Mouse (Mus musculus): Measurements from ENCODE around the gene Zbed3. TPM values are rescaled to one million over a fixed set of nuclear protein-coding genes. Genes with fewer than 3 reads are reported as not detected.
"Not testable (repeated sequence)": the region's sequence is repeated elsewhere in the genome, so short reads cannot be mapped to it uniquely, and the experiment has no call there.

Zbed3 gene
- polyA plus RNA-seq, 1 experiment from 2014 or later = 31.7 TPM

DNA sequence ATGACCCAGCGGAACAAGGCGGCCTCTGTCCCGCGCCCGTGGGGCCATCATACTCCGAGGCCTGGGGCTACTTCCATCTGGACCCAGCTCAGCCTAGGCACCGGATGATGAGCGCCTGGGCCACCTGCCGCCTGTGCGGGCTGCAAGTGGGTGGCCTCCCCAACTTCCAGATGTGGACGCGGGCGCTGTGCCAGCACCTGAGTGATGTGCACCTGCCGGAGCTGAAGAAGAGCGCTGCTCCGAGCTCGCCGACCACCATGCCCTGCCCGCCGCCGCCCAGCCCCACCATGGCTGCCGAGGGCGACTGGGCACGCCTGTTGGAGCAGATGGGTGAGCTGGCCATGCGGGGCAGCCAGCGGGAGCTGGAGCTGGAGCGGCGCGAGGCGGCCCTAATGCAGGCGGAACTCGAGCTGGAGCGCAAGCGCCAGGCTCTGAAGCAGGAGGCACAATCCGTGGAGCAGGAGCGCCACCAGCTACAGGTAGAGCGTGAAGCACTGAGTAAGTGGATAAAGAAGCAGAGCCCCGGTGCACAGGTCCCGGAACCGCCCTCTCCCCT is 12.8 kb downstream of the Zbed3 start:
- H3K4me3 ChIP-seq (replicated peaks) = peak overlapping the region; percentile 23
- peak overlapping the region; percentile 45 for H3K4me2 ChIP-seq
- no peaks in the 10 kb centered on the region for H3K27me3 ChIP-seq (replicated peaks)
- H3K9ac ChIP-seq (replicated peaks) = no peak overlapping the region
- peaks cover 4% of the 10 kb centered on the region; the same call in 1 of the 2 replicates for H3K4me1 ChIP-seq
- no peak overlapping the region for H3K27ac ChIP-seq (replicated peaks)
- no peaks in the 10 kb centered on the region for H3K9me3 ChIP-seq (replicated peaks)
- ATAC-seq (ENCODE audit: low FRiP score) = peak; percentile 77
- H3K36me3 ChIP-seq = peaks cover 31% of the 10 kb centered on the region
- 63% methylated on average over 40 of the region's 40 CpGs for WGBS

DNA sequence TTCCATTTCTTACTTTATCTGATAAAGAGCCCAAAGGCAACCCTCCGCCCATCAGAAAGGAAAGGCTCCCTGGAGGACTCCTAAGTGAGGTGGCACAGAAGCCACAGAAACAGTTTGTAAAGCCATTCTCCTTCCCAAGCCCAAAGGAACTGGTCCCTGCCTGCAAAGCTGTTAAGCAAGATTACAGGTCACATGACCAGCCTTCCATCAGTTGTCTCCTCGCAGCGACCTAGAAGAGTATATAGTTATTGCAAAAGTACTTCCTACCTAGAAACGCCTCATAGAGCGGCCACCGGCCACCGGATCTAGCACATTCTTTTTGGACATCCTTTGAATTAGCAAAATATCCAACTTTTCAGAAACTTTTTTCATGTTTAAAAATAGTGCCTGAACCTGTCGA is 20.1 kb downstream of the Zbed3 start:
- H3K4me2 ChIP-seq = no peak overlapping the region
- H3K36me3 ChIP-seq = peaks cover 20% of the 10 kb centered on the region
- H3K9ac ChIP-seq (replicated peaks) = no peak overlapping the region
- H3K9me3 ChIP-seq (replicated peaks) = no peaks in the 10 kb centered on the region
- WGBS = 94% methylated on average over 8 of the region's 8 CpGs
- H3K4me1 ChIP-seq = no peaks in the 10 kb centered on the region
- H3K4me3 ChIP-seq (replicated peaks) = no peak overlapping the region
- no peak overlapping the region for H3K27ac ChIP-seq (replicated peaks)
- no peaks in the 10 kb centered on the region for H3K27me3 ChIP-seq (replicated peaks)
- no peak for ATAC-seq (ENCODE audit: low FRiP score)

DNA sequence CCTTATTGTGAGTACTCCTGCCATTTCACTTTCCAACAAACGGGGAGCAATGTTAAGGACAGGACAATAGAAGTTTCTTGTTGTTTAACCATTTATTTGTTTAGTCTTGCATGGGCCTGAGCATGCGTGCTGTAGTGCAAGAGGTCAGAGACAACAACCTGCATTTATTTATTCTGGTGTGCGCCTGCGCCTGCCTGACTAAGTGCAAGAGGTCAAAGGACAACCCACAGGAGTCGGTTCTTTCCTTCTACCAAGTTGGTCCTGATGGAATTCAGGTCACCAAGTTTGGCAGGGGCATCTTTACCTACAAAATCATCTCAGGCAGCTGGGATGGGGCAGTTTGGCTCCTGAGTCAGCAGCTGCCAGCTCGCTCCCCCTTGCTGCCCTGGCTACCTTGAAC is 22.5 kb downstream of the Zbed3 start:
- Histone ChIP-seq H3K4me2 (no peak overlapping the region), H3K9me3 (replicated peaks) (no peaks in the 10 kb centered on the region), H3K9ac (replicated peaks) (no peak overlapping the region), H3K4me3 (replicated peaks) (no peak overlapping the region), H3K36me3 (peaks cover 20% of the 10 kb centered on the region), H3K27me3 (replicated peaks) (no peaks in the 10 kb centered on the region), H3K4me1 (no peaks in the 10 kb centered on the region), H3K27ac (replicated peaks) (no peak overlapping the region)
- 75% methylated on average over 6 of the region's 6 CpGs for WGBS
- no peak for ATAC-seq (ENCODE audit: low FRiP score)

DNA sequence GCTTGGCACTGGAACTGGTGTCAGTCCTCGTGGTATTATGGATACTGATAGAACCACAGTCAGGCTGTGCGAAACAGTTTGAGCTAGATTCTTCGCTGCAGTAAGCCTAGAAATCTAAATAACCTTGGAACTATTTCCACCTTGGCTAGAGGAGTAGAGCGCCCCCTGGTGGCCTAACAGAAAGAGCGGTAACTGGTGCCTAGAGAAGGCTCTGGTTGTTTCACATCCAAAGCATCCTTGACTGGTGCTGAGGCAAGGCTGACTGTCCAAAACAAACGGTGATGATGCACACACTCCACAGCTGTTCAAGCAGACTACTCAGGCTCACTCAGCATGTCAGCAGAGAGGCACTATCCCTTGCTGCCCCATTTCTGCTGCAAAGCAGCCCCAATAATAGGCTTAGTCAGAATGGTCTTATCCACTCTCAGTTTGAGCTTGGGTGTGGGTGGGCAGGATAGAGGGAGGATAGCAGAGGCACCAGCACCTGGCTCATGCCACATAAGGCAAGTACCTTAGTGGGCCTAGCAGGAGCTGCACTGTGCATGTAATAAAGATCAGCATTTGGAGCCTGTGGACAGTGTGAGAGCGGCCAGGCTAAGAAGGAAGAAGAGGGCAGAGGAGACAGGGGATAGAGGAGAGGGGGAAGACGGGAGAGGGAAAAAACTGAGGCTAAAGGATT is 23.7 kb downstream of the Zbed3 start:
- no peaks in the 10 kb centered on the region for H3K27me3 ChIP-seq (replicated peaks)
- H3K4me3 ChIP-seq (replicated peaks) = no peak overlapping the region
- H3K27ac ChIP-seq (replicated peaks) = no peak overlapping the region
- no peaks in the 10 kb centered on the region for H3K4me1 ChIP-seq
- 23% methylated on average over 8 of the region's 8 CpGs for WGBS
- peak; percentile 79 for ATAC-seq (ENCODE audit: low FRiP score)
- H3K36me3 ChIP-seq = peaks cover 32% of the 10 kb centered on the region
- no peaks in the 10 kb centered on the region for H3K9me3 ChIP-seq (replicated peaks)
- H3K9ac ChIP-seq (replicated peaks) = no peak overlapping the region
- H3K4me2 ChIP-seq = no peak overlapping the region

DNA sequence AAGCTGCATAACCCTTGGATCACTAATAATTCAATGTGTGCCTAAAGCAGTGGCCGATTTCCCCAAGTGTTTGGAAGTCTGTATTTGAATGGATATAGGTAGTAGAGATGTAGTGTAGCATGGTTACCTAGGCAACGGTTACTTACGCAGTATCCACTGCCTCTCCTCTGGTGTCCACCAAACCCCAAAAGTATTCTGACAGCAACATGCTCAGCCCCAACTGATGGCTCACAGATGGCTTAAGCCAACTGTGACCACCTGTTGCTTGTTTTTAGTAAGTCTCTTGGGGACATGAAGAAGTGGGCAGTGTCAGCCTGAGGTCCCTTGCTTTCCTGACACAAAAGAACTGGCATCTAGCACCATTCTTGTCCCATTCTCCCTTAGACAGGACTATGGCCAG is 25.1 kb downstream of the Zbed3 start:
- H3K27ac ChIP-seq (replicated peaks) = no peak overlapping the region
- 80% methylated on average over 3 of the region's 3 CpGs for WGBS
- H3K9me3 ChIP-seq (replicated peaks) = no peaks in the 10 kb centered on the region
- H3K4me2 ChIP-seq = no peak overlapping the region
- H3K27me3 ChIP-seq (replicated peaks) = no peaks in the 10 kb centered on the region
- H3K4me1 ChIP-seq = no peaks in the 10 kb centered on the region
- peaks cover 44% of the 10 kb centered on the region for H3K36me3 ChIP-seq
- H3K4me3 ChIP-seq (replicated peaks) = no peak overlapping the region
- no peak overlapping the region for H3K9ac ChIP-seq (replicated peaks)
- no peak for ATAC-seq (ENCODE audit: low FRiP score)

DNA sequence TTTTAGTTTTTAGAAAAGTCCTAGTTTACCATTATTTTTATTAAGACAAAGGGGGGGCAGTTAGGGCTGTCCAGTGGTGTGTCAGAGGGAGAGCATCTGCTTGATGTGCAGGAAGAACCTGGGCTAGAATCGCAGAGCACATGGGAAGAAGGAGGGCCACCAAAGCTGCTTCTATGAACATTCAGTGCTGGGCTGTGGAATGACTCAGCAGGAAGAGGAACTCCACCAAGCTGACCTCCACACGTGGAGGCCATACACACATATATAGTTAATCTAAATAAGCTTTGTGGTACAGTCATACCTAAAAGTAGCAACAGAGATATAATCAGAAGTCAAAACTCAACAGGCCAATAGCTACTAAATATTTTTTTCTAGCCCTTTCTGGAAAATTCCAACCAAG is 34.8 kb downstream of the Zbed3 start:
- Histone ChIP-seq H3K4me2 (no peak overlapping the region), H3K4me3 (replicated peaks) (no peak overlapping the region), H3K27me3 (replicated peaks) (no peaks in the 10 kb centered on the region), H3K9ac (replicated peaks) (no peak overlapping the region), H3K36me3 (peaks cover 81% of the 10 kb centered on the region), H3K9me3 (replicated peaks) (no peaks in the 10 kb centered on the region), H3K27ac (replicated peaks) (no peak overlapping the region), H3K4me1 (no peaks in the 10 kb centered on the region)
- 94% methylated on average over 2 of the region's 2 CpGs for WGBS
- no peak for ATAC-seq (ENCODE audit: low FRiP score)

DNA sequence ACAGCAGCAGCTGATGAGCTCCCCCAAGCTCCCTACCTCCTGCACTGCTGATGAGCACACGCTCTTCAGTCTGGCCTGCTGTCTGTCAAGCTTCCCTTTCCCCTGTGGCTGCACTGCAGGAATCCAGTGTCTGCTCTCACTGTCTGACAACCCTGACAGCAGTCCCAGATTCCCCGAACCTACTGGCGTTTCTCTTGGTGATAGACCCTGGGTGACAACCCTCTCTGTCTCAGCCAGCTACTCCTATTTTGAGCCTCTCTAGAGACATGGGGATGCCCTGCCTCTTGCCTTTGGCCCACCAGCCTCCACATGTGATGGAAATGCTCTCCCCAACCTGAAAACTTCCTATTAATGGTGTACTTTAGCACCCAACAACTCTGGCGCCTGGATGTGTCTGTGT is 40.0 kb downstream of the Zbed3 start:
- WGBS = 89% methylated on average over 4 of the region's 4 CpGs
- no peak overlapping the region for H3K4me2 ChIP-seq
- H3K9ac ChIP-seq (replicated peaks) = no peak overlapping the region
- H3K27ac ChIP-seq (replicated peaks) = no peak overlapping the region
- no peaks in the 10 kb centered on the region for H3K27me3 ChIP-seq (replicated peaks)
- no peak for ATAC-seq (ENCODE audit: low FRiP score)
- H3K36me3 ChIP-seq = peaks cover 66% of the 10 kb centered on the region
- H3K4me3 ChIP-seq (replicated peaks) = no peak overlapping the region
- no peaks in the 10 kb centered on the region for H3K4me1 ChIP-seq
- no peaks in the 10 kb centered on the region for H3K9me3 ChIP-seq (replicated peaks)

DNA sequence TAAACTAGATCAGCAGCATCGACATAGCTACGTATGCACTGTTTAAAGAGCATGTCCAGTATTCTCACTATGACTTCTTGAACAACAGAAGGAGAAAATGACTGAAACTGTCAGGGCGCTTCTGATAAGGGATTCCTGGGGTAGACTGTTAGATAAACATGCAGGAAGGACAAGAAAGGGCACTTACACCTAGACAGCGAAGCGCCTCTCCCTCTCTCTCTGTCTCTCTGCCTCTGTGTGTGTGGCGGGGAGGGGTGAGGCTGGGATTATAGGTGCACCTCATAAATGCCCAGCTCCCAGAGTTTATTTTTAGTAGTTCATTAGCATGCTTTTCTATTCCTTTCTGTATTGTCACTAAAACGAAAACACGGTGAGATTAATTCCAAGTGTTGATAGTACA is 42.9 kb downstream of the Zbed3 start:
- no peaks in the 10 kb centered on the region for H3K4me1 ChIP-seq
- no peak overlapping the region for H3K4me2 ChIP-seq
- no peak overlapping the region for H3K27ac ChIP-seq (replicated peaks)
- H3K4me3 ChIP-seq (replicated peaks) = no peak overlapping the region
- H3K9me3 ChIP-seq (replicated peaks) = no peaks in the 10 kb centered on the region
- H3K9ac ChIP-seq (replicated peaks) = no peak overlapping the region
- no peak for ATAC-seq (ENCODE audit: low FRiP score)
- H3K27me3 ChIP-seq (replicated peaks) = no peaks in the 10 kb centered on the region
- 94% methylated on average over 8 of the region's 8 CpGs for WGBS
- peaks cover 73% of the 10 kb centered on the region for H3K36me3 ChIP-seq

DNA sequence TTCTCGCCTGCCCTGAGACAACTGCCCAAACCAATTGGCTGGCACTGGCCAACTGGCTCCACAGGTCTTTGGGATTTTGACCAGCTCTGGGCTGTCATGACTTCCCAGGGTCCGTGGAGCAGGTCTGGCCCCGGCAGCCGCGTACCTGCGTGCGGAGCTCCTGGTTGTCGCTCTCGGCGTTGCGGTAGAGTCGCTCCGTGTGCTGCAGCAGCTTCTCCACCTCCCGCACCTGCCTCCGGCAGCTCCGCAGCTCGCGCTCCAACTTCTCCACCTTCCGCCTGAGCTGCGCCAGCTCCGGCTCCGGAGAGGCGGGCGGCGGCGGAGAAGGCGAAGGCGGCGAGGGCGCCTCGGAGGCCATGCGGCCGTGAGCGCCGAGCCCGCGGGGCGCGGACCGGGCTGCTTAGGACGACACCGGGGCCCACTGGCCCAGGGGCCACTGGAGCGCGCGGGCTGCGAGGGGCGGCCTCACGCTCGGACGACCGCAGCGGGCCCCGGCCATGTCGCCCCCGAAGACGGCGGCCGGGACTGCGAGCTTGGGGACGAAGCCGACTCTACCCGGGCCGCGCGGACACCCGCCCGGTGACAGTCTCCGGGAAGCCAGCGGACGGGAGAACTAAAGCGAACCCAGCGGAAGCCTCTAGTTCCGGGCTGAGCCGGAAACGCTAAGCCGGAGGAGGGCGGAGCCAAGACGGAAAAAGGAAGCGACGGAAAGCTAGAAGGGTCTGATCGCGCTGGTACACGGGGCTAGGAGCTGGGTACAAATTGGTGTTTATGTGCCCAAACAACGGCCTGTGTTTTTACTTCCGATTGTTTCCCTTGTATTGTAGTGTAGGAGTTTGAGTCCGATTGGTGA is 51.5 kb downstream of the Zbed3 start, which contains the start of gene Aggf1:
Gene Aggf1, minus strand, starts transcription at position 652 of the 853 bp plus-strand sequence.
- Histone ChIP-seq H3K36me3 (peaks cover 12% of the 10 kb centered on the region), H3K27me3 (replicated peaks) (no peaks in the 10 kb centered on the region), H3K4me3 (replicated peaks) (peak within 1 kb of the TSS; percentile 71), H3K9ac (replicated peaks) (peak within 1 kb of the TSS; percentile 86), H3K4me1 (peaks cover 23% of the 10 kb centered on the region), H3K27ac (replicated peaks) (peak within 1 kb of the TSS; percentile 81), H3K9me3 (replicated peaks) (no peaks in the 10 kb centered on the region), H3K4me2 (peak within 1 kb of the TSS; percentile 92)
- WGBS = under 1% methylated on average over 86 of the region's 86 CpGs
- ATAC-seq (ENCODE audit: low FRiP score) = peak; percentile 98

DNA sequence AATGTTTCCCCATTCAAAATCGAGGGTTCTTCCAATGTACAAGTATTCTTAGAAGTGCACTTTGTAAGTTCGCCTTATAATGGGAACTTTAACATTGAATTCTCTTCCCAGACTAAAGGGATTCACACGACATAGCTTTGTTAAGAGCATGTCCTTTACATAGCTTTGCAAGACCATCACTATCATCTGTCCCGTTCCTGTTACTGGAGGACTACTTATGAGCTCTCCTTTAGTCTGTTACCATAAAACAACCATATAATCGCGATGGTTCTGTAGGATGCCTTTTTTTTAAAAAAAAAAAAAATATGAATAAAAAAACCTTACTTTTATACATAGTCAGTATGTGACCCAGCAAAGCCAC is 52.1 kb downstream of the Zbed3 start:
- WGBS = 24% methylated on average over 6 of the region's 6 CpGs
- Histone ChIP-seq H3K27me3 (replicated peaks) (no peaks in the 10 kb centered on the region), H3K4me3 (replicated peaks) (peak overlapping the region; percentile 71), H3K4me1 (peaks cover 23% of the 10 kb centered on the region), H3K9me3 (replicated peaks) (no peaks in the 10 kb centered on the region), H3K9ac (replicated peaks) (peak overlapping the region; percentile 18), H3K4me2 (peak overlapping the region; percentile 92), H3K27ac (replicated peaks) (peak overlapping the region; percentile 81), H3K36me3 (peaks cover 6% of the 10 kb centered on the region)
- ATAC-seq (ENCODE audit: low FRiP score) = peak; percentile 50

DNA sequence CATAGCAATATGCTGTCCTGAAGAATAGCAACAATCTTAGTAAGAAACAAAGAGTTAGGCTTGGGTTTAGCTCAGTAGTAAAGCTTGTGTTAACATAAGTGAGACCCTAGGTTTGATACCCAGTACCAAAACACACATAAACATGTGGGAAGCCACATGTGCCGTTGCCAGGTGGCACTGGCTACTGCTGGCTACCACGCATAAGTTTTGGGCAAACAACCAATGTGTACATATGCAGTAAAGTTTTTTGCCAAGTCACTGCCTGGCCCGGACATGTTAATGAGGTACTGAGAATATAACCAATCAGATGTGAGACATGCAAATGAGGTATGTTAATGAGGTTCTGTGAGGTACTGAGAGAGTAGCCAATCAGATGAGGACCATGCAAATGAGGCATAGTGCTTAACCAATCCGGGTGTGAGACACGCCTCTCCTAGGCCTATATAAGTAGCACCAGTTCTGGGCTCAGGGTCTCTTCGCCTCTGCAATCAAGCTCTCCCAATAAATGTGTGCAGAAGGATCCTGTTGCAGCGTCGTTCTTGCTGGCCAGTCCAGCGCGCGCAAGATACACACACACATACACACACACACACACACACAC is 53.4 kb downstream of the Zbed3 start:
- 98% methylated on average over 11 of the region's 11 CpGs for WGBS

More for the DNA sequence above, 53.4 kb downstream of the Zbed3 start:
- H3K4me2 ChIP-seq; H3K4me3 ChIP-seq (replicated peaks); ATAC-seq (ENCODE audit: low FRiP score); H3K36me3 ChIP-seq; H3K27ac ChIP-seq (replicated peaks); H3K9me3 ChIP-seq (replicated peaks); H3K9ac ChIP-seq (replicated peaks); H3K27me3 ChIP-seq (replicated peaks): not testable (repeated sequence)
- peaks cover 23% of the 10 kb centered on the region for H3K4me1 ChIP-seq
